Mouse (Mus musculus) G1E-ER4 (cell line): ENCODE data around the gene Hes2. TPM values are rescaled to one million over a fixed set of nuclear protein-coding genes. Genes with fewer than 3 reads are reported as not detected.

Source experiments
- GATA1 ChIP-seq: IDR thresholded peaks from one replicate; pipeline ENCODE4 v1.8.0; 2012; ENCODE audit warnings: low read length, inconsistent platforms
- polyA plus RNA-seq: library from polyadenylated mRNA; stranded (reverse); fragments of >175 nt; gene quantifications from 2 replicates; pipeline ENCODE4 v1.2.3, GENCODE M21; 2012

The Hes2 gene
- polyA plus RNA-seq, 1 experiment: 0.14 TPM

DNA sequence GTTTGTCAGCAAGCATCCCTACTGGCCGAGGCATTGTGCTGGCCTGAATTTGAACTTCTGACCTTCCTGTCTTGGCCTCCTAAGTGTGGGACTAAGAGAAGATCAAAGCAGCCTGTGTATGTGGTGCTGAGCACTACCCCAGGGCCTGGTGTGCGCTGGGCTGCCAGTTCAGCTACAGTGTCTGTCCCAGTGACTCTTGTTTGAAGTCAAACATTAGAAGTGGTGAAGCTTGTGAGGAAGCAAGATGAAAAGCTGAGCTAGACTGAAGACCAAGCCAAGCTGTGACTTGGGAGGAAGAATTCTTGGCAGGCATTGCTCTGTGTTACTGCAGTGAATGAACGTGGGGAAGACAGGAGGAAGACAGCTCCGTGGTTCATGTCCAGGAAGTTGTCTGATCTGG lies 51.0 kb downstream of the Hes2 start:
- TF ChIP-seq GATA1: no peak

Other genes starting within 250 kb of the Hes2 start
- gene Dnajc11, start 225.2 kb upstream of the Hes2 start, polyA plus RNA-seq: 30.1 and 88.7 TPM in 2 replicates
- 8.9 TPM in 2 replicates for gene Thap3, start 169.9 kb upstream of the Hes2 start, polyA plus RNA-seq
- gene Phf13, start 162.6 kb upstream of the Hes2 start, polyA plus RNA-seq: 3.7 and 4.1 TPM in 2 replicates
- gene Klhl21, start 150.1 kb upstream of the Hes2 start, polyA plus RNA-seq: 10.4 and 12.4 TPM in 2 replicates
- 10.0 and 12.6 TPM in 2 replicates for gene Zbtb48, start 131.2 kb upstream of the Hes2 start, polyA plus RNA-seq
- 0.03 TPM in 1 of 2 replicates, not detected in the other for gene Tas1r1, start 120.3 kb upstream of the Hes2 start, polyA plus RNA-seq
- 76.0 and 93.4 TPM in 2 replicates for gene Nol9, start 119.5 kb upstream of the Hes2 start, polyA plus RNA-seq
- 24.4 and 28.5 TPM in 2 replicates for gene Plekhg5, start 86.4 kb upstream of the Hes2 start, polyA plus RNA-seq
- gene Tnfrsf25, start 42.9 kb upstream of the Hes2 start, polyA plus RNA-seq: 0.15 and 0.27 TPM in 2 replicates
- 72.2 and 97.9 TPM in 2 replicates for gene Espn, start 6.5 kb upstream of the Hes2 start, polyA plus RNA-seq
- 28.6 and 39.4 TPM in 2 replicates for gene Acot7, start 19.3 kb downstream of the Hes2 start, polyA plus RNA-seq
- 0.11 and 0.15 TPM in 2 replicates for gene Gpr153, start 115.4 kb downstream of the Hes2 start, polyA plus RNA-seq
- 0.05 and 0.06 TPM in 2 replicates for gene Hes3, start 132.8 kb downstream of the Hes2 start, polyA plus RNA-seq
- gene Icmt, start 138.4 kb downstream of the Hes2 start, polyA plus RNA-seq: 29.6 and 30.0 TPM in 2 replicates
- not detected in 2 replicates for gene Rnf207, start 160.1 kb downstream of the Hes2 start, polyA plus RNA-seq
- 40.4 and 67.9 TPM in 2 replicates for gene Rpl22, start 166.9 kb downstream of the Hes2 start, polyA plus RNA-seq
- 0.04 TPM in 2 replicates for gene Chd5, start 179.8 kb downstream of the Hes2 start, polyA plus RNA-seq